Mouse (Mus musculus) liver, embryonic 14.5 days (tissue): Measurements from ENCODE around the gene Kif26b. TPM values are rescaled to one million over a fixed set of nuclear protein-coding genes. Genes with fewer than 3 reads are reported as not detected.

ENCODE experiments used
- ATAC-seq: fragments of 200-750 bp; cut with Nextera tagmentation; 2 replicates; pipeline ENCODE4 v1.8.0; 2017; ENCODE audit warnings: moderate number of reproducible peaks, mild to moderate bottlenecking, moderate library complexity; ENCODE audit not compliant: insufficient read depth
- DNase-seq, 3 experiments: peaks; one replicate each; pipeline ENCODE4 v3.0.0-alpha.2; 2012 to 2013; ENCODE audit warnings: low read depth in 3 of 3, low spot score in 3 of 3
- H3K27ac ChIP-seq: fragments of 300-500 bp; sonication (generic); 2 replicates; pipeline ENCODE4 v1.5.1; 2014; ENCODE audit warnings: moderate library complexity, mild to moderate bottlenecking, control low read depth, inconsistent platforms
- H3K27me3 ChIP-seq: fragments of 300-500 bp; sonication (generic); 2 replicates; pipeline ENCODE4 v1.6.1; 2014; ENCODE audit warnings: mild to moderate bottlenecking, low read length, moderate library complexity; ENCODE audit not compliant: control insufficient read depth, insufficient read depth
- H3K36me3 ChIP-seq: fragments of 300-500 bp; sonication (generic); replicated peaks from 2 replicates; pipeline ENCODE4 v1.6.1; 2014; ENCODE audit warnings: low read depth; ENCODE audit not compliant: control insufficient read depth, insufficient read depth
- H3K4me1 ChIP-seq, 2 experiments: fragments of 200-500 bp in 1 of 2; fragments of 300-500 bp in 1 of 2; sonication (generic) in 1 of 2; replicated peaks; 2 replicates each; pipeline ENCODE4 v1.6.1; 2012 to 2014; ENCODE audit warnings: antibody characterized with exemption in 1 of 2, inconsistent platforms in 1 of 2, low read length in 1 of 2; ENCODE audit not compliant: control insufficient read depth in 2 of 2, insufficient read depth in 2 of 2
- H3K4me2 ChIP-seq: fragments of 300-500 bp; sonication (generic); 2 replicates; pipeline ENCODE4 v1.6.1; 2014; ENCODE audit warnings: low read depth, mild to moderate bottlenecking, control low read depth, moderate library complexity
- H3K4me3 ChIP-seq, 2 experiments: fragments of 200-500 bp in 1 of 2; fragments of 300-500 bp in 1 of 2; sonication (generic) in 1 of 2; 2 replicates each; pipeline ENCODE4 v1.5.1; 2012 to 2014; ENCODE audit warnings: low read depth in 2 of 2, low read length in 2 of 2, mild to moderate bottlenecking in 2 of 2, control low read depth in 1 of 2, inconsistent platforms in 1 of 2, moderate library complexity in 1 of 2; ENCODE audit not compliant: insufficient read depth in 1 of 2
- H3K9ac ChIP-seq: fragments of 300-500 bp; sonication (generic); replicated peaks from 2 replicates; pipeline ENCODE4 v1.6.1; 2014; ENCODE audit warnings: mild to moderate bottlenecking, control low read depth, moderate library complexity
- H3K9me3 ChIP-seq: fragments of 300-500 bp; sonication (generic); 2 replicates; pipeline ENCODE4 v1.6.1; 2016; ENCODE audit warnings: low read length, mixed read lengths; ENCODE audit not compliant: control insufficient read depth
- CTCF ChIP-seq: IDR thresholded peaks from 2 replicates; pipeline ENCODE4 v1.5.1; 2016; ENCODE audit warnings: antibody characterized with exemption, low read depth, control low read depth
- EP300 ChIP-seq: IDR thresholded peaks from 2 replicates; pipeline ENCODE4 v1.6.1; 2016; ENCODE audit warnings: antibody characterized with exemption, low read depth
- WGBS: fragments of 180-500 bp; shearing (Covaris S2); extraction: QIAGEN DNeasy Blood & Tissue Kit; methylation state at CpG from one replicate; pipeline ENCODE4 v1.1.7; 2014; ENCODE audit not compliant: insufficient replicate concordance; 5-methylcytosine and 5-hydroxymethylcytosine counted together
- polyA plus RNA-seq, 2 experiments: library from polyadenylated mRNA; depleted of rRNA in 1 of 2; stranded (reverse) in 1 of 2; unstranded in 1 of 2; fragments of >200 nt; fragmentation: Nextera tagmentation in 1 of 2; extraction: Ambion mirVana in 1 of 2; gene quantifications; 2 replicates each; pipeline versions ENCODE4 v1.2.1 to v1.2.3; 2012 to 2014

The Kif26b gene
- polyA plus RNA-seq, 2 experiments: 0.01 to 0.07 TPM

DNA sequence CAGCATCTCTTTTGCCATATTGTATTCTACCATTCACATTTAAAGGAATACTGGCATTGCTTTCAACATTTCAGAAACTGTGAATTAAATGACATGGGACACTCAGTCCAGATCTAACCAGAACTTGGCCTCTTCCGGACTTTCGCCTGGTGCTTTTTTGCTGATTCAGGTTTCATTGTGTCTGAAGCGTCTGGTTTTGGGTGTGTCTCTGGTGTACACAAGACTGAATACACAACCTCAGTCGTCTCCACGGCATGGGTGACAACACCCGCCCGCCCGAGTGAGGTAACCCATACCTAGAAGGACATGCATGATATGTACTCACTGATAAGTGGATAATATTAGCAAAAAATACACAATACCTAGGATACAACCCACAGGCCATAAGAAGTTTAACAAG lies 22.0 kb upstream of the Kif26b start:
- DNase-seq (no peak), ATAC-seq (no peak)
- no peak overlapping the region for H3K9ac ChIP-seq
- no peak overlapping the region for H3K27ac ChIP-seq
- TF ChIP-seq EP300 (no peak), CTCF (no peak)
- H3K4me3 ChIP-seq: no peak overlapping the region
- H3K36me3 ChIP-seq: no peaks in the 10 kb centered on the region
- H3K4me2 ChIP-seq: no peak overlapping the region
- WGBS: 60% methylated on average over 8 of the region's 8 CpGs
- no peaks in the 10 kb centered on the region for H3K27me3 ChIP-seq
- H3K4me1 ChIP-seq: no peaks in the 10 kb centered on the region
- H3K9me3 ChIP-seq: no peaks in the 10 kb centered on the region

- DNase-seq: no peak
Measured at GRCm38 (mm10) chr1:178512323-178513031, 16.4 kb upstream of the Kif26b start.

DNA sequence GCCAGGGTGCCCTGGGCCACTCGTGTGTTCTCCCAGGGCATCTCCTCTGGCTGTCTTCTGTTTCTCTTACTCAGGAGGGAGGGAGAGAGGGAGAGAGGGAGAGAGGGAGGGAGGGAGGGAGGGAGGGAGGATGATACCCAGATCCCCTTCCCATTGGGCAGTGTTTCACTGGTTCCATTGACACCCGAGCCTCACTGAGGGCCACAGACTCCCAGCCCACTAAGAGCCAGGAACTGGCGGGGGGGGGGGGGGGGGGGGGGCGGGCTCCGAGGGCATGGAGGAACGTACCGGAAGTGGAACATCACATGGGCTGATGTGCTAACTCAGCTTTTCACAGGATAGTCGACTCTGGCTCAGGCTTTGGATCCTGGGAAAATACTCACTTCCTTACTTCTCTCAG lies 15.0 kb upstream of the Kif26b start:
- WGBS: 25% methylated on average over 5 of the region's 8 CpGs
- H3K36me3 ChIP-seq: no peaks in the 10 kb centered on the region
- H3K27ac ChIP-seq: no peak overlapping the region
- H3K9me3 ChIP-seq: no peaks in the 10 kb centered on the region
- DNase-seq (no peak), ATAC-seq (no peak)
- no peaks in the 10 kb centered on the region for H3K27me3 ChIP-seq
- no peak overlapping the region for H3K4me3 ChIP-seq
- H3K9ac ChIP-seq: no peak overlapping the region
- no peak overlapping the region for H3K4me2 ChIP-seq
- no peaks in the 10 kb centered on the region for H3K4me1 ChIP-seq
- TF ChIP-seq CTCF (no peak), EP300 (no peak)

More at GRCm38 (mm10) chr1:178512323-178513031, 16.4 kb upstream of the Kif26b start:
- WGBS: 40% methylated on average over 7 of the region's 7 CpGs
- H3K4me2 ChIP-seq: no peak overlapping the region
- no peak for ATAC-seq
- TF ChIP-seq EP300: no peak
- no peak for TF ChIP-seq CTCF
- H3K9me3 ChIP-seq: no peaks in the 10 kb centered on the region
- no peaks in the 10 kb centered on the region for H3K36me3 ChIP-seq
- no peak overlapping the region for H3K9ac ChIP-seq
- H3K27me3 ChIP-seq: no peaks in the 10 kb centered on the region
- no peak overlapping the region for H3K27ac ChIP-seq
- no peaks in the 10 kb centered on the region for H3K4me1 ChIP-seq
- no peak overlapping the region for H3K4me3 ChIP-seq

- no peaks in the 10 kb centered on the region for H3K27me3 ChIP-seq
- H3K27ac ChIP-seq: no peak overlapping the region
- no peaks in the 10 kb centered on the region for H3K4me1 ChIP-seq
- no peak overlapping the region for H3K4me2 ChIP-seq
- TF ChIP-seq CTCF (no peak), EP300 (no peak)
- no peak overlapping the region for H3K9ac ChIP-seq
- no peak overlapping the region for H3K4me3 ChIP-seq
- DNase-seq: no peak
- 63% methylated on average over 2 of the region's 2 CpGs for WGBS
- no peaks in the 10 kb centered on the region for H3K36me3 ChIP-seq
- ATAC-seq: no peak
- no peaks in the 10 kb centered on the region for H3K9me3 ChIP-seq
Measured at GRCm38 (mm10) chr1:178515839-178516238, 13.1 kb upstream of the Kif26b start.

DNA sequence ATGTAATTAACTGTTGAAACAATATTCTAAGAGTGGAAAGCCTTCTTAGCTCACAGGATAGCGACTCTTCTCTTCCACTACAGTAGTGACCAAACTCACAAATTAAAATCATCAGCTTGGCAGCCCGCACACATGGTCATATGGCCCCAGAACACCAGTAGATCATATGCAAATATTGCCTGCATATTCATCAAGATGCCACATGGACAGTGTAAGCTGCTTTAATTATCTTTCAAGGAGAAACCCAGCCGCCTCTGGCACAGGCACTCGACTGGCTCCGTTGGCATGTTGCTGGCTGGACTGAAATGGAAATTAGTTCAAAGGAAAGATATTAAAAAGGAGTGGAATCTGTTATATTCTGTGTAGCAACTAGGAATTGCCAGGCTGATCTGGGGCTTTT lies 6.5 kb upstream of the Kif26b start:
- no peak overlapping the region for H3K4me3 ChIP-seq
- no peak for ATAC-seq
- 61% methylated on average over 5 of the region's 5 CpGs for WGBS

More for the DNA sequence above, 6.5 kb upstream of the Kif26b start:
- no peaks in the 10 kb centered on the region for H3K36me3 ChIP-seq
- H3K27me3 ChIP-seq: peaks cover 3% of the 10 kb centered on the region
- no peak overlapping the region for H3K9ac ChIP-seq
- no peak overlapping the region for H3K27ac ChIP-seq
- no peak for DNase-seq
- no peak for TF ChIP-seq EP300
- H3K9me3 ChIP-seq: no peaks in the 10 kb centered on the region
- no peak overlapping the region for H3K4me2 ChIP-seq
- no peaks in the 10 kb centered on the region for H3K4me1 ChIP-seq
